Mouse (Mus musculus) olfactory bulb, adult 2 months (tissue): ENCODE data around the gene Pla2g12b.

Source experiments
- CTCF ChIP-seq: fragments of 200-500 bp; IDR thresholded peaks from 2 replicates; pipeline ENCODE4 v1.5.1; 2012; ENCODE audit warnings: low read depth, mild to moderate bottlenecking, low read length, moderate library complexity; ENCODE audit not compliant: insufficient read depth
- POLR2A ChIP-seq: fragments of 200-500 bp; IDR thresholded peaks from 2 replicates; pipeline ENCODE4 v1.6.1; 2012; ENCODE audit warnings: mild to moderate bottlenecking, low read depth, low read length, moderate library complexity; ENCODE audit not compliant: insufficient read depth

DNA sequence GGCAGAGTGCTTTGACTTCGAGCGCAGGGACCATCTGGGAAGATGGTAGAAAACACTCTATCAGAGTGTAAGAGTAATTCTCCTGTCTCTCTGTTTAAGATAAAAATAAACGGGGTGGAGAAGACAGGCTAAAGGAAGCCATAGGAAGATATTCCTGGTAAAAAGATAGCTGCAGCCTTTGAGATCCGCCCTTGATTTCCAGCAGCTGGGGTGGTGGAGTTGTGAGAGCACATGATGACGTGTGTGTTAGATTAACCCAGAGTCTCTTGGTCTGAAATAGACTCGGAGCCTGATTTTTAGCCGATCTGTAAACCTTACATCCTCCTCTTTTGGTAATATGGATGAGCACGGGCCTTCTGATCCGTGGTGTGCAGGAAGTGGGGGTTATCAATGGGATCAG is 44.1 kb downstream of the Pla2g12b start:
- TF ChIP-seq CTCF (no peak), POLR2A (no peak)
